In genomic region chr7:132759926-132760325, GRCm38 (mm10) we compare ENCODE assay signal across 15 mouse cellular contexts. TPM values are rescaled to one million over a fixed set of nuclear protein-coding genes. Genes with fewer than 3 reads are reported as not detected.
DNase-seq lines count a peak whose midpoint lies in the region; ATAC-seq lines count a peak whose summit lies in the region.
"Had no signal": no experiment of that assay in that cellular context is flagged by ENCODE, and none has a peak within 500 bp of the region (broad histone marks: within the 10 kb centered on the region; RNA-seq: fewer than 3 reads in every experiment).

No protein-coding gene starts in this region.

- H3K4me1 ChIP-seq in hindbrain, embryonic 13.5 days (replicated peaks) = peaks cover 18% of the 10 kb centered on the region

- intact Hi-C loops in left cerebral cortex, postnatal 4 days (cut with DNase I) = no loop called here

- no peak overlapping the region for H3K4me2 ChIP-seq in hindbrain, embryonic 13.5 days
- H3K4me2 ChIP-seq: liver, embryonic 11.5 days had no signal

- WGBS in hindbrain, embryonic 13.5 days = 57% methylated on average over 6 of the region's 6 CpGs

- no peak overlapping the region for H3K4me3 ChIP-seq in hindbrain, embryonic 13.5 days

- peak overlapping the region; percentile 62; the same call in 1 of the 2 replicates for H3K27ac ChIP-seq in hindbrain, embryonic 13.5 days

- H3K9me3 ChIP-seq in hindbrain, embryonic 13.5 days = no peaks in the 10 kb centered on the region

- peak; percentile 57 for ATAC-seq in cerebellum, adult (ENCODE audit: insufficient number of reproducible peaks, low FRiP score, low TSS enrichment)
- ATAC-seq in hindbrain, embryonic 13.5 days (ENCODE audit: low FRiP score) = no peak

- H3K36me3 ChIP-seq in hindbrain, embryonic 13.5 days = peaks cover 42% of the 10 kb centered on the region

- no peaks in the 10 kb centered on the region for H3K27me3 ChIP-seq in hindbrain, embryonic 13.5 days

- peak; percentile 80 for DNase-seq in left cerebral cortex, postnatal 4 days
- no peak for DNase-seq in left cerebral cortex, adult 18-20 months (ENCODE audit: low spot score in 2 of 2)
- peak; percentile 69 to 72 for DNase-seq in cerebellum, postnatal 36 days
- DNase-seq in testis, postnatal 10 days (ENCODE audit: low spot score) = no peak
- DNase-seq in layer of hippocampus, adult 11-12 months (ENCODE audit: low spot score) = no peak
- DNase-seq in liver = no peak
- DNase-seq: B cell, adult 2 months; gastrocnemius, postnatal 25 days; kidney, postnatal 4 days; lung, postnatal 10 days; right cerebral cortex, postnatal 14 days; thymus, postnatal 25 days had no signal

- no peak overlapping the region; the same call in 1 of the 2 replicates for H3K9ac ChIP-seq in hindbrain, embryonic 13.5 days

RNA-seq across cellular contexts. Expression of gene Fam53b, which starts 53.8 kb away (rescaled TPM):
- 10 to 100 TPM; 13.4 to 13.8 TPM for total RNA-seq in left cerebral cortex, postnatal 4 days (2021)
- 10 to 100 TPM; 71.7 to 73.5 TPM for total RNA-seq in left cerebral cortex, adult 18-20 months (2021)
- polyA plus RNA-seq in hindbrain, embryonic 13.5 days (2015; fragmentation: Nextera tagmentation; extraction: Ambion mirVana) = 16.9 and 19.3 TPM in 2 replicates

Comparison
In these comparisons a context has a peak if more than half of its experiments do, and no peak if none do; other contexts are left out.
1. DNase-seq: peak in left cerebral cortex, postnatal 4 days (single experiment) and cerebellum, postnatal 36 days (2 of 2); none in left cerebral cortex, adult 18-20 months (0 of 2), testis, postnatal 10 days (single experiment), layer of hippocampus, adult 11-12 months (single experiment) and liver (single experiment).
2. RNA of gene Fam53b, which starts 53.8 kb away (total RNA-seq): 71.7 to 73.5 TPM in left cerebral cortex, adult 18-20 months; 13.4 to 13.8 TPM in left cerebral cortex, postnatal 4 days; every median in the first group is over 4 times any median in the second.